Mouse (Mus musculus): ENCODE results near the gene Olfr502.
"Not testable (repeated sequence)": the region's sequence is repeated elsewhere in the genome, so short reads cannot be mapped to it uniquely, and the experiment has no call there.

The Olfr502 gene

GRCm38 (mm10) chr7:108524965-108525364, at the start of gene Olfr502:
TSS of gene Olfr502 (minus strand) at chr7:108525065.
- no peak for DNase-seq (ENCODE audit: low read depth, low spot score)

DNA sequence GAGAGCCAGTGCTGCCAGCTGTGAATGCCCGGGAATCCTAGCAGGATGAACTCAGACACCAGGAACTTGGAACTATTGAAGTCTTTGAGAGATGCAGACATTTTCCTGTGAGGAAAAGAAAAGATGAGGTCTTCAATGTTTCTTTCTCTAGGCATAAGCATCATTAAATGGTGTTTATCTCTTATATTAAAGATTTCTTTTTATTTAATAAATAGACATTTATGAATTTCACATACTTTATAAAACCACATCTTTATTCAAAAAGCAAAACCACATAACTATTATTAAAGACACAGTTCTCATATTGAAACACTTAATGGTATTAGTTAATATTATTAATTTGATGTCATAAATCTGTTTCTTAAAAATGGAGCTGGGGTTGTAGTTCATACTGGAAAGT, 40.8 kb upstream of the Olfr502 start, which contains the start of gene Olfr504:
TSS of gene Olfr504 (minus strand) at position 101 of the 400 bp plus-strand sequence.
- DNase-seq (ENCODE audit: low read depth, low spot score), result no peak

DNA sequence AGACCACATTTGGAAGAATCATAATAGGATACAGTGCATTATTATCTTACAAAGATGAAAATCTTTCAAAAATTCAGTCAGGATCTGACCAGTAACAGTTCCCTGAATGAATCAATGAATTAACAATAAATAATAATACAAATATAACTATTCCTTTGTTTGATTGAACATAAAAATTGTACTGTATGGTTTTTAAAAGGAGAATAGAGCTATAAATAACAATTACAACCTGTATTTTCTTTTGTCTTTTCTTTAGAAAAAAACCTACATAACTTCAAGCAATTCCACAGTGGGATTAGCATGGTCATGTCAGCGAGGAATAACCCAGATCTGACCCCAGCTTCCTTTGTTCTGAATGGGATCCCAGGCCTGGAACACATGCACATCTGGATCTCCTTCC, 19.4 kb upstream of the Olfr502 start, which contains the start of gene Olfr503:
TSS of gene Olfr503 (plus strand) at position 301 of the 400 bp plus-strand sequence.
- DNase-seq (ENCODE audit: low read depth, low spot score), result not testable (repeated sequence)

DNA sequence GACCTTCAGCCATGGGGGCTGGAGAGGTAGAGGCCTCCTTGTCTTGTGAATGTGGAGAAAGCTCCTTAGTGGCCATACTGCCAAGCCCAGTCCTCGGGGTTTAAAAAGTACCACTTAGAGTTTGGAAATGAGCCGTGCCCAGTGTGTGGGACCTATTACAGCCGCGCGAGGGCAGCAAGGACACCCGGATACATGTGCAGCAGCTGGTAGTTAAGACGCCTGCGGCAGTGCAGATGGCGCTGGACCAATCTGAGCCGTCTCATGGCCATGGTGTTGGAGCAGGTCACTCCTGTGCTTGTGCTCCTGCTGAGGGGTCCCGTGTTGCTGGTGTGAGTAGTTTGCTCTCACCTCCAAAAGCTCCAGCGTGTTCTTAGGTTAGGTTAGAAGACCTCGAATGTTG, 17.6 kb upstream of the Olfr502 start:
- DNase-seq (ENCODE audit: low read depth, low spot score), result peak; percentile 62

Measured in ZHBTc4 (cell line).